Mouse (Mus musculus) heart, embryonic 16.5 days (tissue): ENCODE measurements around the gene Ephb2. TPM values are rescaled to one million over a fixed set of nuclear protein-coding genes. Genes with fewer than 3 reads are reported as not detected.

Experiments used
- ATAC-seq: fragments of 200-750 bp; cut with Nextera tagmentation; replicated peaks from 2 replicates; pipeline ENCODE4 v1.8.0; 2017; ENCODE audit warnings: moderate number of reproducible peaks; ENCODE audit not compliant: insufficient read depth, low FRiP score; ENCODE audit errors: extremely low read depth
- H3K27ac ChIP-seq: fragments of 300-500 bp; sonication (generic); 2 replicates; pipeline ENCODE4 v1.5.1; 2014; ENCODE audit warnings: mild to moderate bottlenecking, low read length, control low read depth, moderate library complexity
- H3K27me3 ChIP-seq: fragments of 300-500 bp; sonication (generic); 2 replicates; pipeline ENCODE4 v1.6.1; 2014; ENCODE audit warnings: low read length, mixed read lengths; ENCODE audit not compliant: control insufficient read depth, insufficient read depth
- H3K36me3 ChIP-seq: fragments of 300-500 bp; sonication (generic); 2 replicates; pipeline ENCODE4 v1.6.1; 2014; ENCODE audit not compliant: control insufficient read depth, insufficient read depth
- H3K4me1 ChIP-seq: fragments of 300-500 bp; sonication (generic); 2 replicates; pipeline ENCODE4 v1.6.1; 2014; ENCODE audit warnings: low read length, mixed read lengths; ENCODE audit not compliant: control insufficient read depth, insufficient read depth
- H3K4me2 ChIP-seq: fragments of 300-500 bp; sonication (generic); 2 replicates; pipeline ENCODE4 v1.6.1; 2014; ENCODE audit warnings: low read depth, mild to moderate bottlenecking, control low read depth, low read length
- H3K4me3 ChIP-seq: fragments of 300-500 bp; sonication (generic); 2 replicates; pipeline ENCODE4 v1.5.1; 2014; ENCODE audit warnings: mild to moderate bottlenecking, control low read depth, low read length
- H3K9ac ChIP-seq: fragments of 300-500 bp; sonication (generic); 2 replicates; pipeline ENCODE4 v1.6.1; 2014; ENCODE audit warnings: low read length, control low read depth
- H3K9me3 ChIP-seq: fragments of 300-500 bp; sonication (generic); replicated peaks from 2 replicates; pipeline ENCODE4 v1.6.1; 2016; ENCODE audit warnings: low read length; ENCODE audit not compliant: control insufficient read depth
- WGBS: fragments of 180-500 bp; shearing (Covaris S2); extraction: QIAGEN DNeasy Blood & Tissue Kit; methylation state at CpG from one replicate; pipeline ENCODE4 v1.1.7; 2014; 5-methylcytosine and 5-hydroxymethylcytosine counted together
- polyA plus RNA-seq: library from polyadenylated mRNA; unstranded; fragments of >200 nt; fragmentation: Nextera tagmentation; extraction: Ambion mirVana; gene quantifications from 2 replicates; pipeline ENCODE4 v1.2.1, GENCODE M21; 2015

The Ephb2 gene
- polyA plus RNA-seq, 1 experiment from 2014 or later, result 0.70 TPM

DNA sequence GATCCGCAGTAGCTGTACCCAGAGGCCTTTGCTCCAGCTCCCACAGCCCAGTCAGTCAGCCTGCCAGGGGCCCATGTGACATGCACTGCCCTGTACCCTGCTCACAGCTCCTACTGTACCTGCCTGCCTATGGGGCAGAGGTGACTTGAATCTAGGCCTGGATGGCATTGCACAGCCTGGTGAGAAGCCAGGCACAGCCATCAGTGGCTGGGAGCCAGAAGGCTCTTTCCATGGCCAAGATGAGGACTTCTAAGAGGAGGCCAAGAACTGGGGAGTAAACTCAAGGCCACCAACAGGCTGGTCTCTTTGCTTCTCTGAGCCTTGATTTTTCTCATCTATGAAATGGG is 53.2 kb downstream of the Ephb2 start:
- Histone ChIP-seq H3K4me1 (peaks cover 13% of the 10 kb centered on the region), H3K9me3 (no peaks in the 10 kb centered on the region), H3K9ac (no peak overlapping the region), H3K36me3 (no peaks in the 10 kb centered on the region), H3K27ac (no peak overlapping the region), H3K4me2 (no peak overlapping the region), H3K4me3 (no peak overlapping the region), H3K27me3 (0 out of 2 replicates have a peak, but pooled peaks cover 2% of the 10 kb centered on the region)
- 84% methylated on average over 1 of the region's 1 CpGs for WGBS
- ATAC-seq, result no peak; the same call in 1 of the 2 replicates

DNA sequence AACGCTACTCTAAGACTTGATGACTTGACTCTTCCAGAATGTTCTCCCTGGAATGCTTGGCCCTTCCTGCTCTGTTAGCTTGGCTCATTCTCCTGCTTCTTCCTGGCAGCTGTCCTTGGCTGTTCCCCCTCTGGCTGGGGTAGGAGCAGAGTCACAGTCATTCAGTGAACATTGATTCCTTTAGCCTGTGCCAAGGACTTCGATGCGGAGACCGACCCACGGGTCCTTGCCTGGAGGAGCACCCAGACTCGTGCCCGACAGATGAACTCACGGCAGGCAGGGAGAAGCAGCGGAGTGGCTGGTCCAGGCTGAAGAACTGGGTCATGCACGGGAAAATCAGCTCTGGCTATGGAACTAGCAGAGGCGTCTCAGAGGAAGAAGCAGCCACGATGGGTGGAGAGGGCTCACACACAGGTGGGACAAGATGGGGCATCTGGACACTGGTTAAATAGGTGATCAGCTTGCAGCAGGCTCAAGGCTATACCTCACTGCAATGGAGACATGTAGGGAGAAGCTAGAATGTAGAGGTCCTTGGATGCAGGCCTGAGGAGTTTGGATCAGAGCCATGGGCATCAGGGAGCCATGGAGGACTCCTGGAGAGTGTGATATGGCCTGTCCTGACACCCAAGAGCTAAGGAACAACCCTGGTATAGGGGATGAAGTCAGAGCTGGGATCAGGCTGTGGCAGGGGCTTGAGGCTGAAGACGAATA is 53.8 kb downstream of the Ephb2 start:
- H3K4me3 ChIP-seq, result no peak overlapping the region
- H3K4me2 ChIP-seq, result no peak overlapping the region
- H3K27me3 ChIP-seq, result 0 out of 2 replicates have a peak, but pooled peaks cover 2% of the 10 kb centered on the region
- no peaks in the 10 kb centered on the region for H3K36me3 ChIP-seq
- H3K9me3 ChIP-seq, result no peaks in the 10 kb centered on the region
- no peak overlapping the region for H3K9ac ChIP-seq
- 67% methylated on average over 13 of the region's 13 CpGs for WGBS
- no peak for ATAC-seq
- H3K27ac ChIP-seq, result peak overlapping the region; percentile 58; the same call in 1 of the 2 replicates
- peaks cover 15% of the 10 kb centered on the region for H3K4me1 ChIP-seq

DNA sequence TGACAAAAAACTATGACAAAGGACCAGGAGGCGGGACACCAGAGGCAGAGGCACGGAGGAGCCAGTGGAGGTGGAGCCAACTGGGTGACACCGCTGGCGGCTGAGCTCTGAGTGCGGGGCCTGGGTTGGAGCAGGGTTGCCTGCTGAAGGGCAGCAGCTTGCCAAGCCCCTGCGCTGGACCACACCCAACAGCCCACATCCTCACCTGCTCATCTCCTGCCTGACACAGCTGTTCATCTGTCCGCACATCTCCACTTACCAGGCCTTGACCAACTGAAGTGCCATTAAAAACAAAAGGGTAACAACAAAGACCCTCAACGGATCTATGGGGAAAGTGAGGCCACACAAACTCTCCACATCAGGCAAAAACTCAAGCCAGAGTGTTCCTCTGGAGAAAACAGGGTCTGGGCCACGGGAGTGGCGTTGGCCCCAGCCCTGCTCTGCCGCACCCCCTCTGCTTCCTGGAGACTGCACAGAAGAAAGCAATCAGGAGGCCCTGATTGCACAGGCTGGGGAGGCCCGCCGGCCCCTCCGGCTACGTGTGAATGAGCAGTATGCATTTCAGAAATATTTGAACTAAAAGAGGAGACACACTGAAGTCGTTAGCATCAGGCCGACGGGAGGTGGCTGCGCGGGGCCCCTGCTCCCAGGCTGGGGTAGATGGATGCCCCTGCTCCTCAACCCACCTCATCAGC is 55.4 kb downstream of the Ephb2 start:
- Histone ChIP-seq H3K4me3 (no peak overlapping the region), H3K4me1 (peaks cover 26% of the 10 kb centered on the region), H3K27ac (peak overlapping the region; percentile 33; the same call in 1 of the 2 replicates), H3K36me3 (no peaks in the 10 kb centered on the region), H3K9me3 (no peaks in the 10 kb centered on the region), H3K4me2 (no peak overlapping the region), H3K9ac (no peak overlapping the region), H3K27me3 (0 out of 2 replicates have a peak, but pooled peaks cover 2% of the 10 kb centered on the region)
- 60% methylated on average over 20 of the region's 20 CpGs for WGBS
- no peak for ATAC-seq

DNA sequence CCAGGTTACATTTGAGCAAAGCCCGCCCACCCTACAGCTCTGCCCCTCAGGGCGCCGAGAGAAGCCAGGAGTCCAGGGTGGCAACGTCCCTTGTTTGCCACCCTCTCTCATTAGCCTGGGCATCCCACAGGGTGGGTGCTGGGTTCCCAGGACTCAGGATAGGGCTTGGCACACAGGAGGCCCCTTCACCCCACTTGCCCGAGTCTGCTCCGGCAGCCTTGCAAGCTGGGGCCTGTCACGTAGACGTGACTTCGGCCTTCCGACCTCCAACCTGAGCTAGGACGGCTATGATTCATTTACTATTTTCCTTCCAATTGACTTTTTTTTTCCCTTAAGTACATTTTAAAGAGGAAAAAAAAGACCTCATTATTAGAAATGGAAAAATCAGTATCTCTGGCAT is 56.6 kb downstream of the Ephb2 start:
- Histone ChIP-seq H3K27me3 (0 out of 2 replicates have a peak, but pooled peaks cover 2% of the 10 kb centered on the region), H3K27ac (no peak overlapping the region), H3K4me3 (no peak overlapping the region), H3K36me3 (no peaks in the 10 kb centered on the region), H3K4me1 (peaks cover 26% of the 10 kb centered on the region), H3K9ac (no peak overlapping the region), H3K4me2 (no peak overlapping the region), H3K9me3 (no peaks in the 10 kb centered on the region)
- no peak for ATAC-seq
- WGBS, result 86% methylated on average over 11 of the region's 11 CpGs

GRCm38 (mm10) chr4:136776471-136776892 is 59.3 kb downstream of the Ephb2 start:
- Histone ChIP-seq H3K9me3 (no peaks in the 10 kb centered on the region), H3K36me3 (no peaks in the 10 kb centered on the region), H3K9ac (no peak overlapping the region), H3K27ac (no peak overlapping the region), H3K4me1 (peaks cover 22% of the 10 kb centered on the region), H3K4me3 (no peak overlapping the region), H3K27me3 (no peaks in the 10 kb centered on the region), H3K4me2 (no peak overlapping the region)
- ATAC-seq, result no peak
- WGBS, result 10% methylated on average over 9 of the region's 9 CpGs

DNA sequence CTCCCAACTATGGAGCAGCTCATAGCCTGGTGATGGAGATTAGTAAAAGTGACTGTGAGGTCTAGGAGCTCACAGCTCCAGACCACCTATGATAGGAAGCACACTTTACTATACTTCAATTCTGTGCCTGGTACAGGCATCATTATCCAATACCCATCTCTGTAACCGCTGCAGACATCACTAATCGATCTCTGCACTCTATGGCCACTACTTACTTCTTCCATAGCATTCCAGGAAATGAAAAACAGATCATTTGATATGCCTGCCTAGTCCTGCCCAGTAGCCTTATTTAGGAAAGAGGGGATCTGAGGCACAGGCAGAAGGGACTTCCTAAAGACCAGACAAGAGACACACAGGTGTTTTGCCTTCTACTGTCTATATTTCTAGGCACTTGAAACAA is 59.9 kb downstream of the Ephb2 start:
- ATAC-seq, result no peak
- Histone ChIP-seq H3K27me3 (no peaks in the 10 kb centered on the region), H3K36me3 (no peaks in the 10 kb centered on the region), H3K4me3 (no peak overlapping the region), H3K9ac (no peak overlapping the region), H3K4me2 (no peak overlapping the region), H3K27ac (no peak overlapping the region), H3K4me1 (peaks cover 19% of the 10 kb centered on the region), H3K9me3 (no peaks in the 10 kb centered on the region)
- WGBS, result 84% methylated on average over 2 of the region's 2 CpGs

- 57% methylated on average over 3 of the region's 3 CpGs for WGBS
- no peaks in the 10 kb centered on the region for H3K36me3 ChIP-seq
Observed at GRCm38 (mm10) chr4:136774201-136774600, 61.6 kb downstream of the Ephb2 start.

DNA sequence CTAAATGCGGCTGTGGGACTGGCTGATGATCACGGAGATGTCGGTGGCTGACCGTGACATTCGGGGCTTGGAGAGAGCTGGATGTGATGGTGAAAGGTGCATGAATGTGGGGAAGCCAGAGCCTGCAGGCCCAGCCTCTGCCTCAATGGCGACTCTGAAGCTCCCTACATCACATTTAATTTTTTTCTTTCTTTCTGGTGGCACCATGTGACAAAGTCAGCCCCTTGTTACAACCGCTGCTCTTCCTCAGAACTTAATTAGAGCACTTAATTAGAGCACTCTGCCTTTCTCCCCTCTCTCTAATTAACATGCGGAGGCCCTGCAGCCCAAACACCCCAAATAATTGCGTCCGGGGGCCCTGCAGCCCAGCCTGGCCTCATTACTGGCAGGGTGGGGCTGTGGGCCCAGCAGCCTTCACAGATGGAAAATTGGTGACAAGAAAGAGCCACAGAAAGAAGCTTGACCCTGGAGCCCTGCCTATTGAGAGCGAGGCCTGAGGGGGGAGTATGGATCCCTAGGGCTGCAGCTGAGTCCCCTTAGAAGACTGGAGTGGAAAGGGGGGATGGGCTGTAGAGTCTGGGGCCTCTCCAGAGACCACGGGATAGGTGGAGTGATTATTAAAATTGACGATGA is 62.7 kb downstream of the Ephb2 start:
- Histone ChIP-seq H3K36me3 (no peaks in the 10 kb centered on the region), H3K4me1 (peaks cover 12% of the 10 kb centered on the region), H3K9me3 (peaks cover 7% of the 10 kb centered on the region), H3K27me3 (no peaks in the 10 kb centered on the region), H3K4me2 (no peak overlapping the region), H3K4me3 (no peak overlapping the region), H3K27ac (no peak overlapping the region), H3K9ac (no peak overlapping the region)
- 84% methylated on average over 13 of the region's 13 CpGs for WGBS
- ATAC-seq, result no peak

More at GRCm38 (mm10) chr4:136774201-136774600, 61.6 kb downstream of the Ephb2 start:
- Histone ChIP-seq H3K27me3 (no peaks in the 10 kb centered on the region), H3K4me1 (peaks cover 12% of the 10 kb centered on the region), H3K4me3 (no peak overlapping the region), H3K9me3 (no peaks in the 10 kb centered on the region), H3K4me2 (no peak overlapping the region), H3K27ac (no peak overlapping the region), H3K9ac (no peak overlapping the region)
- no peak for ATAC-seq

- Histone ChIP-seq H3K36me3 (no peaks in the 10 kb centered on the region), H3K4me1 (peaks cover 12% of the 10 kb centered on the region), H3K9ac (no peak overlapping the region), H3K27me3 (no peaks in the 10 kb centered on the region), H3K4me3 (no peak overlapping the region), H3K4me2 (no peak overlapping the region), H3K27ac (no peak overlapping the region), H3K9me3 (peaks cover 7% of the 10 kb centered on the region)
- ATAC-seq, result no peak
- WGBS, result 86% methylated on average over 5 of the region's 5 CpGs
Observed at GRCm38 (mm10) chr4:136772318-136772717, 63.5 kb downstream of the Ephb2 start.
